Mouse (Mus musculus) pancreas, adult 10 weeks (tissue): ENCODE data around the gene Syap1. TPM values are rescaled to one million over a fixed set of nuclear protein-coding genes. Genes with fewer than 3 reads are reported as not detected.

Experiments
- polyA plus RNA-seq: library from polyadenylated mRNA; stranded (reverse); fragments of 350-450 nt; fragmentation: Illumina TruSeq; extraction: RNeasy Lipid Tissue Mini Kit (QIAGEN cat#74804); gene quantifications from one replicate; pipeline ENCODE4 v1.2.3, GENCODE M21; 2015; ENCODE audit warnings: low read depth, low replicate concordance; ENCODE audit not compliant: insufficient read depth

Syap1 gene
- polyA plus RNA-seq, result 8.9 TPM

GRCm38 (mm10) chrX:162887931-162888511, at the start of gene Syap1:
TSS of gene Syap1 (minus strand) at chrX:162888447.

GRCm38 (mm10) chrX:162900938-162901337, 12.7 kb upstream of the Syap1 start, which contains the start of gene Ctps2:
TSS of gene Ctps2 (plus strand) at chrX:162901238.

GRCm38 (mm10) chrX:162829203-162829708, 59.0 kb downstream of the Syap1 start, which contains the start of gene Txlng:
TSS of gene Txlng (minus strand) at chrX:162829454.

Other genes starting within 250 kb of the Syap1 start
- 1.6 TPM for gene Reps2, start 244.8 kb downstream of the Syap1 start, polyA plus RNA-seq
- gene Rbbp7, start 128.0 kb downstream of the Syap1 start, polyA plus RNA-seq, result 22.5 TPM
- gene Txlng, start 59.0 kb downstream of the Syap1 start, polyA plus RNA-seq, result 3.9 TPM
- 8.7 TPM for gene Ctps2, start 12.8 kb upstream of the Syap1 start, polyA plus RNA-seq
- not detected for gene S100g, start 76.2 kb upstream of the Syap1 start, polyA plus RNA-seq